In the genomic region with DNA sequence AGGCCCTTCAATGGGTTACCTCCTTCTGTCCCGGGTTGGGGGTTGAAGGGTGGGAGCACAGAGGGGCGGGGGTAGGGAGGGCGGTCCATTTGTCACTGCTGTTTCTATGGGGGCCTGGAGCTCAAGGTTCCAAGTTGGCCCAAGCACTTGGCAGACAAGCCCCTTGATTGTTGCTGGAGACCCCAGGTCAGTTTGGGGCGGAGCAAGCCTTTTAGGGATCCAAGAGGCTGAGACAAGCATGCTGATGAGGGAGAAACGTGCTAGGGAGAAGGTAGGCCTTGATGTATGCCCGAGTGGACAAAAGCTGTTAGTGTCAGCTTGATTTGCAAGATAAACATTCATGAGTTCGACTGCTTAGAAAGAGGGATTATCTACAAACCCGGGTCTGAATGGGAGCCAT, we compare ENCODE assay signal across 8 mouse cellular contexts. TPM values are rescaled to one million over a fixed set of nuclear protein-coding genes. Genes with fewer than 3 reads are reported as not detected.
DNase-seq lines count a peak whose midpoint lies in the region; ATAC-seq lines count a peak whose summit lies in the region.

No protein-coding gene starts in this region.

- no peaks in the 10 kb centered on the region for H3K27me3 ChIP-seq in kidney, embryonic 15.5 days
- no peaks in the 10 kb centered on the region for H3K27me3 ChIP-seq in embryonic facial prominence, embryonic 12.5 days
- H3K27me3 ChIP-seq in hindbrain, embryonic 16.5 days (replicated peaks; ENCODE audit: control insufficient read depth, insufficient read depth, low read length): no peaks in the 10 kb centered on the region
- H3K27me3 ChIP-seq in midbrain, embryonic 16.5 days (ENCODE audit: control insufficient read depth, insufficient read depth, low read depth, low read length): no peaks in the 10 kb centered on the region

- 7% methylated on average over 8 of the region's 8 CpGs for WGBS in kidney, embryonic 15.5 days
- WGBS in embryonic facial prominence, embryonic 12.5 days: 19% methylated on average over 8 of the region's 8 CpGs
- WGBS in hindbrain, embryonic 16.5 days: 7% methylated on average over 8 of the region's 8 CpGs
- 1% methylated on average over 8 of the region's 8 CpGs for WGBS in midbrain, embryonic 16.5 days

- DNase-seq in kidney, postnatal 10 days: no peak
- no peak for DNase-seq in gastrocnemius, postnatal 36 days
- no peak for DNase-seq in natural killer cell, adult 2 months (ENCODE audit: low spot score in 2 of 2)
- no peak for DNase-seq in right cerebral cortex, adult 2 months (ENCODE audit: low spot score in 2 of 2)

- peak; percentile 67 for ATAC-seq in kidney, embryonic 15.5 days (replicated peaks; ENCODE audit: low FRiP score)
- peak; percentile 17; the same call in 1 of the 2 replicates for ATAC-seq in embryonic facial prominence, embryonic 12.5 days (ENCODE audit: insufficient number of reproducible peaks, insufficient read depth, low FRiP score, low TSS enrichment)
- peak; percentile 86 for ATAC-seq in hindbrain, embryonic 16.5 days
- peak; percentile 70 for ATAC-seq in midbrain, embryonic 16.5 days

- peak overlapping the region; percentile 97 for H3K27ac ChIP-seq in kidney, embryonic 15.5 days
- peak overlapping the region; percentile 87; the same call in 1 of the 2 replicates for H3K27ac ChIP-seq in embryonic facial prominence, embryonic 12.5 days
- peak overlapping the region; percentile 93 for H3K27ac ChIP-seq in hindbrain, embryonic 16.5 days (ENCODE audit: low read depth, low read length)
- H3K27ac ChIP-seq in midbrain, embryonic 16.5 days (ENCODE audit: low read length): peak overlapping the region; percentile 96

- H3K4me1 ChIP-seq in kidney, embryonic 15.5 days: peaks cover 22% of the 10 kb centered on the region
- H3K4me1 ChIP-seq in embryonic facial prominence, embryonic 12.5 days: peaks cover 6% of the 10 kb centered on the region
- peaks cover 11% of the 10 kb centered on the region for H3K4me1 ChIP-seq in hindbrain, embryonic 16.5 days (ENCODE audit: control insufficient read depth, insufficient read depth, low read depth, low read length)
- H3K4me1 ChIP-seq in midbrain, embryonic 16.5 days (ENCODE audit: control insufficient read depth, insufficient read depth, low read length): peaks cover 20% of the 10 kb centered on the region

- no peaks in the 10 kb centered on the region for H3K36me3 ChIP-seq in kidney, embryonic 15.5 days
- no peaks in the 10 kb centered on the region for H3K36me3 ChIP-seq in embryonic facial prominence, embryonic 12.5 days
- no peaks in the 10 kb centered on the region for H3K36me3 ChIP-seq in hindbrain, embryonic 16.5 days (ENCODE audit: control insufficient read depth, insufficient read depth, low read length)
- no peaks in the 10 kb centered on the region for H3K36me3 ChIP-seq in midbrain, embryonic 16.5 days (ENCODE audit: control insufficient read depth, insufficient read depth, low read length)

- H3K4me3 ChIP-seq in kidney, embryonic 15.5 days (replicated peaks): peak overlapping the region; percentile 55
- H3K4me3 ChIP-seq in embryonic facial prominence, embryonic 12.5 days: peak overlapping the region; percentile 42; the same call in 1 of the 2 replicates
- H3K4me3 ChIP-seq in hindbrain, embryonic 16.5 days (ENCODE audit: low read length): peak overlapping the region; percentile 42; the same call in 1 of the 2 replicates
- H3K4me3 ChIP-seq in midbrain, embryonic 16.5 days (ENCODE audit: low read depth, low read length): peak overlapping the region; percentile 31; the same call in 1 of the 2 replicates

- intact Hi-C loops in gastrocnemius, postnatal 36 days (cut with DNase I): no loop called here

- no peak overlapping the region for H3K9ac ChIP-seq in kidney, embryonic 15.5 days
- H3K9ac ChIP-seq in embryonic facial prominence, embryonic 12.5 days: no peak overlapping the region
- H3K9ac ChIP-seq in hindbrain, embryonic 16.5 days (ENCODE audit: low read depth, low read length): peak overlapping the region; percentile 55
- H3K9ac ChIP-seq in midbrain, embryonic 16.5 days (ENCODE audit: low read depth, low read length): peak overlapping the region; percentile 53; the same call in 1 of the 2 replicates

- H3K9me3 ChIP-seq in kidney, embryonic 15.5 days (replicated peaks): no peaks in the 10 kb centered on the region
- no peaks in the 10 kb centered on the region for H3K9me3 ChIP-seq in embryonic facial prominence, embryonic 12.5 days
- H3K9me3 ChIP-seq in hindbrain, embryonic 16.5 days (ENCODE audit: control insufficient read depth, low read length): no peaks in the 10 kb centered on the region
- no peaks in the 10 kb centered on the region for H3K9me3 ChIP-seq in midbrain, embryonic 16.5 days (replicated peaks; ENCODE audit: control insufficient read depth, low read length, poor library complexity, severe bottlenecking)

- H3K4me2 ChIP-seq in kidney, embryonic 15.5 days: peak overlapping the region; percentile 60
- peak overlapping the region; percentile 54 for H3K4me2 ChIP-seq in embryonic facial prominence, embryonic 12.5 days (replicated peaks)
- peak overlapping the region; percentile 69 for H3K4me2 ChIP-seq in hindbrain, embryonic 16.5 days (ENCODE audit: low read length)
- peak overlapping the region; percentile 70 for H3K4me2 ChIP-seq in midbrain, embryonic 16.5 days (ENCODE audit: low read length)

RNA-seq across cellular contexts. Expression of a gene that starts 40.9 kb away (rescaled TPM):
- polyA plus RNA-seq in kidney, embryonic 15.5 days (2015; fragmentation: Nextera tagmentation; extraction: Ambion mirVana): not detected in 2 replicates
- polyA plus RNA-seq in embryonic facial prominence, embryonic 12.5 days (2016; fragmentation: Nextera tagmentation; extraction: Ambion mirVana): not detected in 2 replicates
- not detected in 2 replicates for polyA plus RNA-seq in hindbrain, embryonic 16.5 days (2015; fragmentation: Nextera tagmentation; extraction: Ambion mirVana)
- polyA plus RNA-seq in midbrain, embryonic 16.5 days (2015; fragmentation: Nextera tagmentation; extraction: Ambion mirVana): not detected in 2 replicates
- total RNA-seq in gastrocnemius, postnatal 36 days (2021): not detected

Comparison
In these comparisons a context has a peak if more than half of its experiments do, and no peak if none do; other contexts are left out.
1. ATAC-seq: peak in every context shown above with its lines; median percentile 86 in hindbrain, embryonic 16.5 days; 70 in midbrain, embryonic 16.5 days; 67 in kidney, embryonic 15.5 days; 17 in embryonic facial prominence, embryonic 12.5 days.
2. H3K9ac ChIP-seq: peak in hindbrain, embryonic 16.5 days (single experiment) and midbrain, embryonic 16.5 days (single experiment); none in kidney, embryonic 15.5 days (single experiment) and embryonic facial prominence, embryonic 12.5 days (single experiment).
3. Peak in every context shown above with its lines, with median percentiles within 50 percentile points of each other: H3K27ac ChIP-seq, H3K4me2 ChIP-seq and H3K4me3 ChIP-seq.